Mouse (Mus musculus): Measurements from ENCODE around the gene F930015N05Rik. TPM values are rescaled to one million over a fixed set of nuclear protein-coding genes. Genes with fewer than 3 reads are reported as not detected.

Gene F930015N05Rik
- polyA plus RNA-seq, 1 experiment from 2014 or later = 5.4 TPM

Other genes with a start within 250 kb of the F930015N05Rik start
- gene Hs3st3a1, start 1.3 kb downstream of the F930015N05Rik start, polyA plus RNA-seq (2016; fragmentation: Nextera tagmentation; extraction: Ambion mirVana) = 2.7 and 3.2 TPM in 2 replicates